Mouse (Mus musculus) embryonic fibroblast, embryonic 13.5 days (primary cell): ENCODE measurements around the gene Smarce1. TPM values are rescaled to one million over a fixed set of nuclear protein-coding genes. Genes with fewer than 3 reads are reported as not detected.

Experiments used
- H3K27ac ChIP-seq: 2 replicates; pipeline ENCODE4 v1.5.1; 2012; ENCODE audit warnings: low read length, control low read depth, inconsistent platforms; ENCODE audit not compliant: insufficient read depth
- H3K4me1 ChIP-seq: 2 replicates; pipeline ENCODE4 v1.6.1; 2011; ENCODE audit warnings: low read length; ENCODE audit not compliant: control insufficient read depth, insufficient read depth
- H3K4me3 ChIP-seq: 2 replicates; pipeline ENCODE4 v1.5.1; 2011; ENCODE audit warnings: mild to moderate bottlenecking, control low read depth, low read length; ENCODE audit not compliant: insufficient read depth
- CTCF ChIP-seq: IDR thresholded peaks from 2 replicates; pipeline ENCODE4 v1.5.1; 2011; ENCODE audit warnings: mild to moderate bottlenecking, control low read depth, low read length, moderate library complexity, borderline replicate concordance; ENCODE audit not compliant: insufficient read depth
- POLR2A ChIP-seq: IDR thresholded peaks from 2 replicates; pipeline ENCODE4 v1.6.1; 2011; ENCODE audit warnings: low read depth, mild to moderate bottlenecking, control low read depth, low read length, moderate library complexity
- polyA plus RNA-seq: library from polyadenylated mRNA; stranded (reverse); fragments of >200 nt; gene quantifications from 2 replicates; pipeline ENCODE4 v1.2.4, GENCODE M21; 2011; ENCODE audit warnings: low read depth; ENCODE audit not compliant: missing spikeins, insufficient read length

Smarce1 gene
- polyA plus RNA-seq, 1 experiment = 154 TPM

DNA sequence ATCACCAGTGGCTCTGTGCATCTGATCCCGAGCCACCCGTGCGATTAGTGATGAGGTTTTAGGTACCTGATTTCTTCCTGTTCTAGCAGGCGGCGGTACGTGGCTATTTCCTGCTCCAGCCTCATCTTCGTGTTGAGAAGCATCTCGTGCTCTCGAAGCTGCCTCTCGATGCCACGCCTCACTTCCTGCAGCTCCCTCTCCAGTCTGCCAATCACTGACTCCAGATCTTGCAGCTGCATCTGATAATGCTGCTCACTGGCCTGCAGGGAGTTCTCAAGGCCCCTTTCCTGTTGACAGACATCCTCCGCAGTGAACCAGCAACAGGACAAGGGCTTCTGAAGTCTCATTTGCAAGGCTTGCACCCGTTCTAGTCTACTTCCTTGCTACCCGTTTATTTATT lies 7.7 kb upstream of the Smarce1 start:
- no peaks in the 10 kb centered on the region for H3K4me1 ChIP-seq
- no peak overlapping the region for H3K27ac ChIP-seq
- no peak for TF ChIP-seq POLR2A
- TF ChIP-seq CTCF = no peak
- H3K4me3 ChIP-seq = no peak overlapping the region

GRCm38 (mm10) chr11:99231049-99231816 lies 416 bp upstream of the Smarce1 start:
- peaks cover 5% of the 10 kb centered on the region; the same call in 1 of the 2 replicates for H3K4me1 ChIP-seq

GRCm38 (mm10) chr11:99229641-99230260 lies 1.1 kb downstream of the Smarce1 start:
- H3K4me1 ChIP-seq = peaks cover 5% of the 10 kb centered on the region; the same call in 1 of the 2 replicates
- peak overlapping the region; percentile 67 for H3K4me3 ChIP-seq
- TF ChIP-seq CTCF = no peak
- no peak for TF ChIP-seq POLR2A
- peak overlapping the region; percentile 97 for H3K27ac ChIP-seq

More at GRCm38 (mm10) chr11:99231049-99231816, 416 bp upstream of the Smarce1 start:
- H3K4me3 ChIP-seq = peak overlapping the region; percentile 67
- peak; percentile 15; the same call in 1 of the 2 replicates for TF ChIP-seq POLR2A
- no peak for TF ChIP-seq CTCF
- peak overlapping the region; percentile 97 for H3K27ac ChIP-seq

DNA sequence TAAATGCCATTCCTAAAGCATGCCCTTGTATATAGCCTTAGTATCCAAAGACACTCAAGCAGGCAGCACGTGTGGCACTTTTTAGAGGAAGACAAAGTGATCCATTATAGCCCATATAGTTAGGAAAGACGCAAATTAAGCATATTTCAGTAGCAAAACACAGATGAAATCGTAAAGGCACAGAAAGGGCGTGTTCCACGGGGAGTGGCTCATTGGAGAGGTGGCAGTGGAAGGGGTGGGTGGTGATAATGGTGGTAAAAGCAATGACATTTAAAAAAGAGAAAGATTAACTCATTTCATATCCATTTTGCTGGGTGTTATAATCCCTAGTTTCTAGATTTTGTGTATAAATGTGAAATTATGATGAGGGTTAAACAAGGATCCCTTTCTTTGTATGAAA lies 4.5 kb downstream of the Smarce1 start:
- TF ChIP-seq POLR2A (no peak), CTCF (no peak)
- Histone ChIP-seq H3K27ac (no peak overlapping the region), H3K4me3 (no peak overlapping the region), H3K4me1 (peaks cover 4% of the 10 kb centered on the region; the same call in 1 of the 2 replicates)

DNA sequence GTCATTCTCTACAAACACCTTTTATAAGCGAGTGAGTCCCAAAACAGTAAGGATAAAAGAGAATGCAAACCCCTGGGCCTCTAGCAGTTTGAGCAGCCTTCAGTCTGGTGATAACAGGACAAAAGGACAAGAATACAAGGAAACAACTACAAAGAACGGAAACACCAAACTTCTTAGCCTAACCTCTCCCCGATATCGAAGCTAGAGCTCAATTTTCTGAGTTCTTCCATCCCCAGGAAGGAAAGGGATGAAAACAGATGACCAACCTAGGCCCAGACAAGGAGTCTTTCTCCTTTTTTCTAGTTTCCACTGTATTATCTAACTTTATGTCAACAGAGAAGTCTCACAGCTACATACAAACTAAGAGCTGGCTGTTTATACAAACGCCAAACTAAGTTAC lies 7.5 kb downstream of the Smarce1 start:
- peaks cover 4% of the 10 kb centered on the region; the same call in 1 of the 2 replicates for H3K4me1 ChIP-seq
- no peak overlapping the region for H3K27ac ChIP-seq
- no peak for TF ChIP-seq POLR2A
- no peak for TF ChIP-seq CTCF
- H3K4me3 ChIP-seq = no peak overlapping the region

DNA sequence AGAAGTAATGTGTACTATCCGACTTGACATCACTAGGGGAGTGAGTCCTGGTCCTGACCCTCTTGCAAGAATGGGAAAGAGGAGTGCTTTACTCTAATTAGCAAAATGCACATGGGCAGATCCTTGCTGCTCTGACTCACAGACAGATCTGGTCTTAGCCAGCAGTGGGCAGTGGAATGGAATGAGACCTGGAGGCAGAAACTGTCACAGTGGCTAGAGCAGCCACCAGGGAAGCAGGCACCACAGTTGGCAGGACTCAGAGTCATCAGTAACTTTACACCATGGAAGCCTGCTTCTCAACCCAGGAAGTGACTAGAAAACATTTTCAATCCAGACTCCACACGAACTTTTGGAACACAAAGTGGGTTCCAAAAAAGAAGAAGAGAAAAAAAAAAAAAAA lies 9.0 kb downstream of the Smarce1 start:
- H3K4me3 ChIP-seq = no peak overlapping the region
- peaks cover 2% of the 10 kb centered on the region; the same call in 1 of the 2 replicates for H3K4me1 ChIP-seq
- H3K27ac ChIP-seq = no peak overlapping the region
- no peak for TF ChIP-seq POLR2A
- TF ChIP-seq CTCF = no peak

DNA sequence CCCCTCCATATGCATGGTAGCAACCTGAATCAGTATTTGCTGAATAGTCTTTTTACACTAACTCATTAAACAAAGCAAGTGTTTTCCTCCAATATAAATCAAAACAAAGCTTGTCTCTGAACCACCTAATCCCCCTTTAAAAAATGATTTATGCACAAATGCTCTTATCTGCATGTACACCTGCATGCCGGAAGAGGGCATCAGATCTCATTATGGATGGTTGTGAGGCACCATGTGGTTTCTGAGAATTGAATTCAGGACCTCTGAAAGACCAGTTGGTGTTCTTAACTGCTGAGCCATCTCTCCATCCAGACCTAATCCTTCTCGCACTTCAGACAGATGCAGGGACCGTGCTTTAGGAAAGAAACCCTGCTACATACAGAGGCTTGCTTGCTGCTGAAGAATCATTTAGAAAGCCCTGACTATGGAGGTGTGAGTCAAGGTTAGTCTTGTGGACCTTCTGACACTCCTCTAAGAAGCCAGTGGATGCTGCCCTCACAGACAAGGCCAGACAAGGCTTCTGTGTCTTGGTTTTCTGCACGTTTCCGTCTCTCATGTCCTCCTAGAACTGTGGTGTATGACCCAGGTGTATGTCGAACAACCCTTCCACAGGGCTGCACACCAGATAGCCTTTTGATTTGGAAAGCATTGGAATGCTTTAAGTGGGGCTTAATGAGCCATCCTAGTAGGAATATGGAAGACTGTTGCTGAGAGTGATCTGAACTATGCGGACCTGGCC lies 13.4 kb downstream of the Smarce1 start:
- peaks cover under 1% of the 10 kb centered on the region; the same call in 1 of the 2 replicates for H3K4me1 ChIP-seq
- TF ChIP-seq CTCF (no peak), POLR2A (no peak)
- no peak overlapping the region for H3K27ac ChIP-seq
- no peak overlapping the region for H3K4me3 ChIP-seq

GRCm38 (mm10) chr11:99216181-99216580 lies 14.6 kb downstream of the Smarce1 start:
- Histone ChIP-seq H3K4me3 (no peak overlapping the region), H3K4me1 (no peaks in the 10 kb centered on the region), H3K27ac (no peak overlapping the region)
- no peak for TF ChIP-seq CTCF
- TF ChIP-seq POLR2A = no peak

- Histone ChIP-seq H3K4me3 (no peak overlapping the region), H3K27ac (no peak overlapping the region), H3K4me1 (no peaks in the 10 kb centered on the region)
- no peak for TF ChIP-seq POLR2A
- no peak for TF ChIP-seq CTCF
These were observed 18.1 kb downstream of the Smarce1 start for GRCm38 (mm10) chr11:99212693-99213092.
